Mouse (Mus musculus) G1E (cell line): ENCODE data around the gene C1ql1.

Source experiments
- CTCF ChIP-seq: IDR thresholded peaks from 2 replicates; pipeline ENCODE4 v1.5.1; 2012; ENCODE audit warnings: low read depth, low read length, inconsistent platforms, mixed read lengths
- GATA1 ChIP-seq: IDR thresholded peaks from 2 replicates; pipeline ENCODE4 v1.6.1; 2012; ENCODE audit warnings: borderline replicate concordance, low read length, inconsistent platforms, mixed read lengths
- GATA2 ChIP-seq: IDR thresholded peaks from 2 replicates; pipeline ENCODE4 v1.6.1; 2012; ENCODE audit warnings: low read depth, low read length, inconsistent platforms, borderline replicate concordance
- POLR2AphosphoS5 ChIP-seq: IDR thresholded peaks from 2 replicates; pipeline ENCODE4 v1.6.1; 2012; ENCODE audit warnings: low read depth, low read length, inconsistent platforms; ENCODE audit not compliant: insufficient replicate concordance
- TAL1 ChIP-seq: conservative IDR thresholded peaks from 2 replicates; pipeline ENCODE4 v1.6.1; 2012; ENCODE audit warnings: low read depth, low read length, inconsistent platforms, mixed read lengths

GRCm38 (mm10) chr11:102989641-102990151, 43.2 kb upstream of the C1ql1 start:
- TF ChIP-seq CTCF: no peak
- TF ChIP-seq GATA2: no peak
- TF ChIP-seq TAL1: no peak
- TF ChIP-seq GATA1: no peak
- no peak for TF ChIP-seq POLR2AphosphoS5
